Mouse (Mus musculus) frontal cortex, adult 2 months (tissue): ENCODE data around the gene Tbc1d23. TPM values are rescaled to one million over a fixed set of nuclear protein-coding genes. Genes with fewer than 3 reads are reported as not detected.
"Not testable (repeated sequence)": the region's sequence is repeated elsewhere in the genome, so short reads cannot be mapped to it uniquely, and the experiment has no call there.

Source experiments
- DNase-seq, 2 experiments: peaks; one replicate each; pipeline ENCODE4 v3.0.0; 2022; ENCODE audit warnings: low spot score in 1 of 2; ENCODE audit errors: extremely low spot score in 1 of 2
- polyA plus RNA-seq: library from polyadenylated mRNA; depleted of rRNA; stranded (reverse); fragments of >200 nt; gene quantifications from 2 replicates; pipeline ENCODE4 v1.2.3, GENCODE M21; 2012; rRNA removed

Tbc1d23 gene
- 42.9 and 43.1 TPM in 2 replicates for polyA plus RNA-seq

DNA sequence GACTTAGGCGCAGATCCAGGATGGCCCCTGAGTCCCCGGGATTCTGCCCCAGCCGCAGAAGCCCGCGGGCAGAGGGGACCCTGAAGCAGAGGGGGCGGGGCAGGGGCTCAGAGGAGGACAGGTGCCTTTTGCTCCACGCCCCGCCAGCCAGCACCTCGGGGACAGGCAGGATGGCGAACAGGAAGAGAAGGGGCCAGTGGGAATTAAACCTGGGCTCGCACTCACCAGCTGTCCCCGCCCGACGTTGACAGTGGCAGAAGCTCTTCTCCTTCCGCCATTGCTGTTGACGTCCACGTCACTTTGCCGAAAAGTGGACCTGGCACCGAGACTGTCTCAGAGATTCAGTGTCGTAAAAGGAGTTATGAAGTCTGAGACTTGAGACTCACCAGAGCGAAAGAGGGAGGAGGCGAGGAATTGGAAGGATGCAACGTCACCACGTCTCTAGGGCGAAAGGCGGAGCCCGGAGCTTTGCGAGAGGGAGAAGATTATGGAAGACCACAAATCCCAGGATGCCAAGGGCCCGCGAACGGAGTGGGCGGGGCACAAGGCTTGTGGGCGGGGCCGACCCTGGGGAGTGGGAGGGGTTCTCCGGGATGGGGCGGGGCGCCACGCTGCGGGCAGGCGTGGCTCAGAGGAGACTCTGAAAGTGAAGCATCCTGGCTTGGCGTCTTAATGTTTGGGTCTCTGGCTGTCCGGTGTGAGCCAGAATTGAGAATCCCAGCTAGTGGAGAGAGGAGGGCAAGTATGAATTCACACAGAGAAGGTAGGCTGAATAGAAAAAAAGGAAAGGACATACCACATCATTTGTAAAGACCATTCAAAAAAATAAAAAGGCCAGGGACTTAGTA is at the start of gene Tbc1d23:
TSS of gene Tbc1d23 (minus strand) at position 416 of the 848 bp plus-strand sequence.
- DNase-seq: peak; percentile 98 to 99

DNA sequence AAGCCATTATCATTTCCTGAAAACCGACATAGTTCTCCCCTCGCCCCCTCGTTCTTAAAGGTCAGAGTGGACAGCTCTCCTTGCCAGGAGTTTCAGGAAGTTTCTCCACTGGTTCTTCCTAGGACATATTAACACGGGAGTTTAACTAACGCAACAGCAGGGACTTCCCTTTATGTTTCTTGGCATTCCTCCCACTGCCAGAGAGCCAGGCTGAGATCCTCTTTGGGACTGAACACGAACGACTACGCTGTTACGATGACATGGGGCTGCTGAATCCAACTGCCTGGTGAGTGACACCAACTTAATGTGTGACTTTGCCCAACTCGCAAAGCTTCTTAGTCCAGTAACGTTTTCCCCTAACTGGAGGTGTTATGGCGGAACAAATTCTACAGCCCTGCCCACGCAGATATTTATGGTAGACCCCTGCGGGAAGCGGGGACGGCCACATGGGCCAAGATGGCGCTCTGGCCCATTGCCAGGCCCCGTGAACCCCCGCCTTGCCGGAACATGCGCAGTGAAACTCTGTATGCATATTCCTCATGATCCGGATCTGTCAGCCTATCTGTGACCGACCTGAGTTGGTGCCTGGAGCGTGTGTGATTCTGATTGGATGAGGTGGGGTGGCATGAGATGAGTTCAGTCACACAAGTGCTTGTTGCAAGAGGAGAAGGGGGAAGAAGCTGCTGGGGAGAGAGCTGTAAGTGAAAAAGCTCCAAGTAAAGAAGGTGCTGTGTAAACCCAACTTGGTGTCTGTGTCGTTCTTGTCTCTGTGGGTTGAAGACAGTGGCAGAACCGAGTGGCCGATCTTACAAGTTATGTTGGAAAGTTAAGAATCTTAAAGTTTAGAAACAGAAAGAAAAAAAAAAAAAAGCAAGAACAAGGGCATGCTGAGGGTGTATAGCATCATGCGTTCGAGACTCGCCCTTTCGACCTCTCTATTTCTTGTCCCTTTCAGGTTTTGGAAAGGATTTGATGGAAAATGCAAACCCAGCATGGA is 49.2 kb upstream of the Tbc1d23 start:
- DNase-seq: peak in 1 of 2 experiments; percentile 11

DNA sequence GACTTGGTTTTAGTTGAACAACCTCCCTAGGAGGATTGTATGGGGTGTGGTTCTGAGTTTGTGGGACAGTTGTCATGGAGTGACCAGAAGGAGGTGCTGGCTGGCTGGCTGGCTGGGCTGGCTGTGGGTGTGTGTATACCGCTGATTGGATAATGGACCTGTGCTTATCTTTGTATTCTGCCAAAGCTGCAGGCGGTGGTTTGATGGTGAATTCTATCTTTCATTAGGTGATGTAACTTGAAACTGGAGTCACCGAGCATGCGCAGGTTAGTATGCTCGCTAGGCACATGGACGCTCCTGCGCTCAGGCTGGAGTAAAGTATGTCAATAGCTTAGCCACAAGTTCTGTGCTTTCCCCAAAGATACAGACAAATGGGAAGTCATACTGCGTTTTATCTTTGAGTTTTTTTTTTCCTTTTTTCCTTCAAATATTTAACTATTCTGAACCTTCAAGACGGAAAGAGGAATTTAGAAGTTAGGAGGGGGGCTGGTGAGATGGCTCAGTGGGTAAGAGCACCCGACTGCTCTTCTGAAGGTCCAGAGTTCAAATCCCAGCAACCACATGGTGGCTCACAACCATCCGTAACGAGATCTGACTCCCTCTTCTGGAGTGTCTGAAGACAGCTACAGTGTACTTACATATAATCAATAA is 47.8 kb upstream of the Tbc1d23 start:
- DNase-seq: no peak

DNA sequence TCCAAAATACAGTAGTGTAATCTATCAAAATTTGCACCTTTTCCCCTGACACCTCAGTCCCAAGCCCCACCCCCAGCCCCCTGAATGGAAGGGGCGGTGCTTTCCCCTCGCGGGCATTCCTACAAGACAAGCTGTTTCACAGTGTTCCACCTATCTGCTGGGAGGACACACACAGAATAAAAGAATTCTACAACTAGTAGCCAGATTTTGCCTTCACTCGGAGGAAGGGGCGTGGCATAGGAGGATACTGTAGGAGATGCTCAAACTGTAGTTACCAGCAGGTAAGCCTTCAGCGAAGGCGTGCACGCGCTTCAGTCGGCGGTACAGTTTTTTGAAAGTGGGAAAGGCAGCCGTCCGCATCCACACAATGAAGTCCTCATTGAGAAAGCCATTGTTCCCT is 38.4 kb upstream of the Tbc1d23 start:
- DNase-seq: no peak

DNA sequence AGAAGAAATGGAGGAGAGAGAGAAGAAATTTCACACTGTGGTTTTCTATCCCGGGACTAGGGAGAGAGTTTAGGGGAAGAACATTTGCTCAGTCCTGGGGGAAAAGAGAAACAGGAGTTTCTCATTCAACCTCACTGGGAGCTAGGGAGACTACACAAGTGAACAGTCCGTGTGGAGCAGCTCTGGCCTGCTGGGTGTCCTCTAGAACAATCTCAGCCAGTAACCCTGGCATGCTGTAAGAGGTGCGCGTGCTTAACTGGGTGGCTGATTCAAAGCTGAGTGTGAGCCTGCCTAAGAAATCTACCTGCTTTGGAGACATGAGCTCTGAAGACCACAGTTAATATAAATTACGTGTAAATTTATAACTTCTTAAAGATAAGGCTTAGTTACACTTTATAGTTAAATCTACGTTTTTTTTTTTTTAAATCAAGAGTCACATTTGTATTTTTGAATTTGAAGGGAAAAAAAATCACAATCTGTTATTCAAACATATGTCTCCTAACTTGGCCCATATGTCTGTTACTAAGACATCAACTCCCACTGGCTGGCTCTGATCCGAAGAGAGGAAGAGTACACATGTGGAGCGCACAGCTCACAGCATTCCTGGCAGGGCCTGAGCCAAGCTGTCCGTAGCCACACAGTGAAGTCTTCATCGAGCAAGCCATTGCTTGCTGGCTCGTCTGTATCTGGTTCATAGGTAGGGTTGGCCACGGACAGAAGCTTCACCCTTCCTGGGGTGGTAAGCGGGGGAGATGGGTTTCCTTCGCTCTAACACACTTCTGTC is 36.9 kb upstream of the Tbc1d23 start:
- peak; percentile 53 to 81 for DNase-seq

DNA sequence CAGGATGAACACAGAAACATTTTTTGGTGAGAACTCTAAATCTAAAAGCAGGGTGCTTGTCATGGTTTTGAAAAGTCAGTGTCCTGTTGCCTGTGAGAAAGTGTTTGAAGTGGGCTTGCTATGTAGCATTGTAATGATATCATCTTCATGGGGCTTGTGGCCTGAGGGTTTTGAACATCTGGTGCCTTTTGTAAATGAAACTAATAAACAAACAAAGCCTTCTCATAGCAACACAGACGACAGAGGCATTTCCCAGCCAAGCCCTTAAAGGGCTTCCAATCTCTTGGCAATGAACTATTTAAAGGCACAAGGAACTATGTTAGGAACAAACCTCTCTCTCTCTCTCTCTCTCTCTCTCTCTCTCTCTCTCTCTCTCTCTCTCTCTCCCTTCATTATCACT is 35.8 kb upstream of the Tbc1d23 start:
- DNase-seq: no peak

DNA sequence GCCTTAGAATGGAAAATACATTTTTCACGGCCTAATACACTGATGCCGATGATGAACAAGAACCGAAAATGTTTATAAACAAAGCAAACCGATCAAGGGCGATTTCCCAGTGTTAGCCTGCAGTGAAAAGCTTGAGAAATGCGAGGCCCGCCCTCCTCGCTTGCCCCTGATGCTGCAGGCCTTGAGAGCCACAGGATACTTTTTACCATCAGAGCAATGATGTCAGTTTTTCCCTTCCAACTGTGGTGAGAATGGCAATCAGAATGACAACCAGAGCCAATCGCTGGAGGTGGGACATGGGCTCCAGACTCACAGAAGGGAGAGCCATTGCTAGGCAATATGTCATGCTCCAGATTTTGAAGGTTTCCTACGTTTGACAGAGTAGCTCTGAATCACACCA is 28.8 kb upstream of the Tbc1d23 start:
- no peak for DNase-seq

DNA sequence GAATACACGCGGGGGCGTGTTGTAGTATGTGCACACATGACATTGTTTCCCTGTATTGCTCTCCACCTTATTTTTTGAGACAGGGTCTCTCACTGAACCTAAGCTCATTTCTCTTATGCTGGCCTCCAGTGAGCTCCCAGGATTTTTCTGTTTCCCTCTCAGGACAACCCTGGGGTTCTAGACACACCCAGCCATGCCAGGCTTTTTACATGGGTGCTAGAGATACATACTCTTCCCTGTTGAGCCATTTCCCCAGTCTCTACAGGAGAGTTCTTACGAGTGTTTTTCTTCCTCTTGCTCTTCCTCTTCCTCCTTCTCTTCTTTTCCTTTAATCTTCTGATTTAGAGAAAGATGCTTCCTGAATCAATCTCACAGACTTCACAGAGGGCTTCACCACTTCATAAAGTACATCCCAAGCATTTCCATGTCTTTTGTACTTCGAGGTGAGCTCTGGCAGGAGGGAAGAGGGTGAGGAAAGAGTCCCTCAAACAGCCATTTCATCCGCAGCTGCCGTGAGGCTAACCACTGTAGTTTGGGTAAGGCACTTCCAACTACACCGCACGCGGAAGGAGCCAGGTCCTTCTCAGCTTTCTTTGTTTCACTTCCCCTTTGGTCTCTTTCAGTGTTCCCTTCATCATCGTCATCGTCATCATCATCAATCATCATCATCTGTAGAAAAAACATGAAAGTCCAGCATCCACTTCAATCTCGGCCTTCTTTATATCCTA is 28.2 kb upstream of the Tbc1d23 start:
- no peak for DNase-seq

DNA sequence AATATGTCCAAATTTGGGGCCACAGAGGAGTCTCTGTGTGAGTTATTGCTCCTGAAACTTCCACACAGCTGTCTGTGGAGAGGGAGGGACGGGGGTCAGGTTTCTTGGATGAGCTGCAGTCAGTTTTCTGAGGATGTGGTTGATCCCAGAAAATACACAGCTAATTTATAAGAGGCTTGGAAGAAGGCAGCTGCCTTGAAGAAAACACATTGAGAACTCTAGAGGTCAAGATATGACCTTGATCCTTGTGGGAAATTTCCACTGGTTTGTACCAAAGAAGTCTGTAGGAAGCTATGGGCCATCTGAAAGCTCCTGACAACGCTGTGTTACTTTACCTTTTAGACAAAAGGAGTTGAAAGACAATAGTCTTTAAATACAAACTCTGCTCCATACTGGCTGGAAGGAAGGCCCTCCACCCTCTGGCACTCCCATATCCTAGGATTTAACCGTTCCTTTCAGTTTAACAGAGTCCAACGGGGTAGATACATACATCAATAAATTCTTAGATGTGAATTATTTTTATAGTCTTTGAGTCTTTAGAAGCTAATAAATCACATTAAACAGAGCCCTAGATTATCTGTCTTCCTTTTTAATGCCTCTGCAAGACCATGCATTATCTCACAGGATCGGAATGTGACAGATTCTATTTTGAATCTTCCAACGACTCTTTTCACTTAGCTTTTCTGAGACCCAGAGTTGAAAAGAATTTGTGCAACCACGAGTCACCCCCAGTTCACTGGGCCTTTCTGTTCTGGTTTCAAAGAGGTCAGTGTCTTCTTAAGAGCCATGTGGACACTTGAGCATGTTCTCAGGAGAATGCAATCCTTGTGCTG is 20.5 kb upstream of the Tbc1d23 start:
- DNase-seq: no peak

DNA sequence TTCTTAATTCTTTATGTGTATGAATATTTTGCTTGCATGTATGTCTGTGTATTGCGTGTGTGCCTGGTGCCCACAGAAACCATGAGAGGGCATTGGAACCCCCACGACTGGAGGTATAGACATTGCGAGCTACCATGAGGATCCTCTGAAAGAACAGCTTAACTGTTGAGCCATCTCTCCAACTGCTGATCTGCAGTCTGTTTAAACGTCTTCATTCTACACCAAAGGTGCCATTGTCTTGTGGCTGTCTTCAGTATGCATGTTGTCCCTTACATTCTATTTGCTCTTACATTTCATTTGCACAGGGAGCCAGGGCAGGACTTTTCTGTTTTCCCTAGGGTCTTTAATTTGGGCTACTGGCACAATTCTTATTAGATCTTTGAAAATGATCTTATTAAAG is 19.7 kb upstream of the Tbc1d23 start:
- DNase-seq: no peak

DNA sequence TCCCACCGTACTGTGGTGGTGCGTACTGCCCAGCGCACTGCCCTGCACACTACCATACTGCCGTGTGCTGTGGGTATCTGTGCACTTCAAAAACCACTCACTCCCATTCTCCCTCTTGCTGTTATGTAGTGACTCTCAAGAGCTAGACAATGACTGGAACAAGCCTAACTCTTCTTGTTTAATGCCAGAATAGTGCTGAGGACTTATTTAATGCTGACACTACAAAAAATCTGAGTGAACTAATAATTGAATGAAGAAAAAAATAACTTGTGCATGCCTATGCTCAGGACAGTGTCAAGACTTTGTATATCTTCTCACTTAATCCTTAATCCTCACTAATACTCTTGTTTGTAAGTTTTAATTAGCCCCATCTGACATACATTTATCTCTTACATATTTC is 16.2 kb upstream of the Tbc1d23 start:
- DNase-seq: no peak

DNA sequence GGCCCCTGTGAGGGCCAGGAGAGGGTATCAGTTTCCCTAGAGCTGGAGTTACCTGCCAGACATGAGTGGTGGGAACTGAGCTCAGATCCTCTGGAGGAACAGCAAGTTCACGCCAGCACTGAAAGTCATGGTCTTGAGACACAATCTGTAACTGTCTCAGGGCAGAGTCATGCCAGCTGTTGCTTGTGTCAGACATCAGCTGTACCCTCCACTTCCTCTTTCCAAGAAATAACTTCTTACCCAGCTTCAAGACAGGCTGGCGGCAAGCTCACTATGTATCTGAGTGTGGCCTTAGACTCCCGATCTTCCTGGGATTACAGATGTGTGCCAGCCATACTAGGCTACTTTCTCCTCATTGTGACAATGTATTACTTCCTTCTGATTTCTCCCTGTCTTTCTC is 15.3 kb upstream of the Tbc1d23 start:
- no peak for DNase-seq

DNA sequence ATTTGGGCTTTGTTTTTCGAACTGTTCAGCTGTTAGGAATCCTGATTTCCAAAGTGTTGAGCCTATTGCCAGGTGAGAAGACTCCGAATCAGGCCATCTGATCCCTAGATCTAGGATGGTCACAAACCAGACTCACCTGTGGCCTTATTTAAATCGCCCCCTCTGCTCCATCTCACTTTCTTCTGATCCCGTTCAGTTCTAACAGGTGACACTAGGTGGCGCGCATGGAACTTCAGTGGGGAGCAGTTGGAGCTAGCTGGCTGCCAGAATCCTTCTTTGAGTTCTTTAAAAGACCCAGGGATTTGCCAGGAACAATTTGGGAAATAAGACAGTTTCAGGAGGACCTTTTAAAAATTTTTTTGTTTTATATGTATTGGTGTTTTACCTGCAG is 12.5 kb upstream of the Tbc1d23 start:
- peak; percentile 56 to 91 for DNase-seq

DNA sequence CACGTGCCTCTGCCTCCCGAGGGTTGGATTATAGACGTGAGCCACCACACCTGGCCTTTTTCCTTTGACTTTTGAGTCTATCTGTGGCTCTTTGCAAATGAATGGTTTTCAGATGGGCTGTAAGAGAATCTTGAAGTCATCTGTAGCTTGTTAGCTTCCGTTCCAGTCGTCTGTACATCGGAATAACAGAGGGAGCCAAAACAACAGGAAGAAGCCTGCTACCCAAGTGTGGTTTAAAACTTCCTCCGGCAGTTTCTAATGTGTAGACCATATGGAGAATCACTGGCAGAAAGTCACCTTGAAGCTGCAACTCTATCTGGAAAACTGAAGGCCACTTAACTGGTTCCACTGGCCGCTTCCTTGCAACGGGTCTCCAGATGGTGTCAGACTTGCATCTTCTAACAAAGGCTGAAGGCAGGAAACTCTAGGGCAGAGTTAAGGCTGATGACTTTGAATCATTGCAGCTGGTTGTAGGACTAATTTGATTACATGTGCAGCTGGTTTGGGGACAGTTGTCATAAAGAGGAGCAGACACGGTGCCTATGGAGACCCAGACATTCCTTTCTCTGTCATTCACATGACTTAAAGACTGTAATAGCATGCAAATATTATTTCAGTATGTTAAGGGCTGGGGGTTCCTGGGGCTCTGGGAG is 12.0 kb upstream of the Tbc1d23 start:
- DNase-seq: no peak

DNA sequence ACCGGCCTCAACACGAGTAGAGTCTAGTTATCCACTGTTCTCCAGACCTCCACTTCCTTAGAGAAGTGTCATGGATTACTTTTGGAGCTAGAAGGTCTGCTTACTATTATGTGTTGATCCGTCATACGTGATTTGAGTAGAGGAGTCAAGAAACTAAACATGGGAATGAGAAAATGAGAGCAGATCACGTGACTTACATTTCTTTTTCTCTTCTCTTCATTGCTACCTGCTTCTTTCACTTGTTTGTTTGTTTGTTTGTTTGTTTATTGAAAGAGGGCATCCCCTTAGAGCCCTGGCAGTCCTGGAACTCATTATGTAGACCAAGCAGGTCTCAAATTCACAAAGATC is 11.5 kb upstream of the Tbc1d23 start:
- no peak for DNase-seq

DNA sequence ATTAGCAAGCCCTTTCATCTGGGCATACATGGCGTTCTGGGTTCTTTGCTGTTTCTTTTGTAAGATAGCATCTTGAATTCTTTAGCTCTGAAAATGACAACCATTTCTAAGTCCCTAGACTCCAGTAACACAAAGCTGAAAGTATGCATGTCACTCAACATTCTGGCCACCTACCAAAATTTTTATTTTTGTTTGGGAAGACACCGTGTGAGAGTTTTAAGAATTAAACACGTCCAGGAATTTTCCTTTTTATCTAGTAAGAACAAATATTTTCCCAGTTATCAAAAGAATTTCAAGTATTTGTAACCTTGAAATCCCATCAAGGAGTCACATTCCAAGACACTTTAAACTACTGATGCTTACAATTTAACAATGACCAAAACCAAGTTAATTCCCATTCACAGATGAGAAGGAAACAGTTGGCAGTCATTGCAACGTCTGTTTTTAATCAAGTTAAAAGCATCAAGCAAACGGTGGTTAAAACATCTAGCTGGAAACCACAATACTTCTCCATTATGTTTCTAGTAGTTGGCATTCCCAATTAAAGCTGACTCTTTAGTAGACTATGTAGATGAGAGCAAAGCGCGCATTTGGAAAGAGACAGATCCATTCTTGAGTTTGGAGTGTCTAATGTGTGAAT is 4.7 kb upstream of the Tbc1d23 start:
- DNase-seq: no peak

DNA sequence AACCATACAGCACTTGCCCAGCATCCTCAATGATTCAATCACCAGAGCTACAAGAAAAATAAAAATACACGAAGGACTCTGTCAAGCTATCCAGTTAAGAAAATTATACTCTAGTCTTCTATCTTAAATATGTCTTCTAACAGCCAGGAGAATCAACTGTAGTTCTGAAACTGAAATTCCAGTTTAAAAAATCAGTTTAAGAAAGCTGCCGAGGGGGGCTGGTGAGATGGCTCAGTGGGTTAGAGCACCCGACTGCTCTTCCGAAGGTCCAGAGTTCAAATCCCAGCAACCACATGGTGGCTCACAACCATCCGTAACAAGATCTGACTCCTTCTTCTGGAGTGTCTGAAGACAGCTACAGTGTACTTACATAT is 620 bp upstream of the Tbc1d23 start:
- not testable (repeated sequence) for DNase-seq

DNA sequence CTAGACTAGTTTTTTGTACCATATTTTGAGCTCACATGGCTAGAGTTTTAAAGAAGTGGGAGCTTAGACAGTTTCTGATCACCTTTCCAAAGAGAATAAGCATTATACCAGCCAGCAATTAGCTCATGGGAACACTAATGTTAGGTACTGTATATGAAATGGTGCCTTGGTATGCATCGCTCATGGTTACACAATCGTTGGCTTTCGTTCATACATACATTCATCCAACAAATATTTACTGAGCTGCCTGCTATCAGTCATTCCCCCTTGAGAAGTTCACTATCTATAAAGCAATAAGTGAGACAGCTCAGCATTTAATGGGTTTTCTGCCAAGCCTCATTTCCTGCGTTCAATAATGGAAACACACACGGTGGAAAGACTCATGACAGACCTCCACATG is 4.9 kb downstream of the Tbc1d23 start:
- no peak for DNase-seq
